Mouse (Mus musculus): ENCODE data around the gene Dglucy. TPM values are rescaled to one million over a fixed set of nuclear protein-coding genes. Genes with fewer than 3 reads are reported as not detected.

Dglucy gene
- polyA plus RNA-seq, 1 experiment from 2014 or later, result 2.6 TPM

GRCm38 (mm10) chr12:100943146-100943545, 164.3 kb downstream of the Dglucy start:
- WGBS, result 58% methylated on average over 4 of the region's 4 CpGs
- H3K27ac ChIP-seq (ENCODE audit: low read length), result no peak overlapping the region
- peaks cover 15% of the 10 kb centered on the region for H3K36me3 ChIP-seq (ENCODE audit: control insufficient read depth, insufficient read depth, low read length)

GRCm38 (mm10) chr12:100944921-100945336, 166.1 kb downstream of the Dglucy start:
- no peak for ATAC-seq (ENCODE audit: insufficient number of reproducible peaks, insufficient read depth, low FRiP score, low read depth)
- Histone ChIP-seq H3K36me3 (ENCODE audit: control insufficient read depth, insufficient read depth, low read length) (peaks cover 15% of the 10 kb centered on the region), H3K27ac (ENCODE audit: low read length) (no peak overlapping the region), H3K27me3 (ENCODE audit: control insufficient read depth, insufficient read depth, low read length) (no peaks in the 10 kb centered on the region), H3K4me1 (ENCODE audit: control insufficient read depth, insufficient read depth, low read length) (no peaks in the 10 kb centered on the region), H3K9me3 (ENCODE audit: control insufficient read depth, low read depth, low read length) (no peaks in the 10 kb centered on the region), H3K9ac (replicated peaks; ENCODE audit: low read depth, low read length) (no peak overlapping the region), H3K4me2 (replicated peaks; ENCODE audit: low read depth, low read length) (no peak overlapping the region), H3K4me3 (ENCODE audit: low read depth, low read length) (no peak overlapping the region)
- WGBS, result 78% methylated on average over 21 of the region's 21 CpGs

More at GRCm38 (mm10) chr12:100943146-100943545, 164.3 kb downstream of the Dglucy start:
- H3K4me3 ChIP-seq (ENCODE audit: low read depth, low read length), result no peak overlapping the region
- no peaks in the 10 kb centered on the region for H3K9me3 ChIP-seq (ENCODE audit: control insufficient read depth, low read depth, low read length)
- no peaks in the 10 kb centered on the region for H3K4me1 ChIP-seq (ENCODE audit: control insufficient read depth, insufficient read depth, low read length)
- ATAC-seq (ENCODE audit: insufficient number of reproducible peaks, insufficient read depth, low FRiP score, low read depth), result no peak
- H3K4me2 ChIP-seq (replicated peaks; ENCODE audit: low read depth, low read length), result no peak overlapping the region
- H3K27me3 ChIP-seq (ENCODE audit: control insufficient read depth, insufficient read depth, low read length), result no peaks in the 10 kb centered on the region
- no peak overlapping the region for H3K9ac ChIP-seq (replicated peaks; ENCODE audit: low read depth, low read length)

GRCm38 (mm10) chr12:100945501-100945900, 166.6 kb downstream of the Dglucy start:
- H3K4me1 ChIP-seq (ENCODE audit: control insufficient read depth, insufficient read depth, low read length), result no peaks in the 10 kb centered on the region
- no peak overlapping the region for H3K9ac ChIP-seq (replicated peaks; ENCODE audit: low read depth, low read length)
- 78% methylated on average over 12 of the region's 12 CpGs for WGBS
- no peaks in the 10 kb centered on the region for H3K27me3 ChIP-seq (ENCODE audit: control insufficient read depth, insufficient read depth, low read length)
- H3K4me3 ChIP-seq (ENCODE audit: low read depth, low read length), result no peak overlapping the region
- no peak overlapping the region for H3K4me2 ChIP-seq (replicated peaks; ENCODE audit: low read depth, low read length)
- H3K27ac ChIP-seq (ENCODE audit: low read length), result no peak overlapping the region
- peaks cover 12% of the 10 kb centered on the region for H3K36me3 ChIP-seq (ENCODE audit: control insufficient read depth, insufficient read depth, low read length)
- ATAC-seq (ENCODE audit: insufficient number of reproducible peaks, insufficient read depth, low FRiP score, low read depth), result peak; percentile 33; the same call in 1 of the 2 replicates
- no peaks in the 10 kb centered on the region for H3K9me3 ChIP-seq (ENCODE audit: control insufficient read depth, low read depth, low read length)

- H3K4me1 ChIP-seq (ENCODE audit: control insufficient read depth, insufficient read depth, low read length), result no peaks in the 10 kb centered on the region
- no peaks in the 10 kb centered on the region for H3K9me3 ChIP-seq (ENCODE audit: control insufficient read depth, low read depth, low read length)
- no peak overlapping the region for H3K9ac ChIP-seq (replicated peaks; ENCODE audit: low read depth, low read length)
- no peak overlapping the region for H3K4me2 ChIP-seq (replicated peaks; ENCODE audit: low read depth, low read length)
- no peak overlapping the region for H3K27ac ChIP-seq (ENCODE audit: low read length)
- no peak overlapping the region for H3K4me3 ChIP-seq (ENCODE audit: low read depth, low read length)
- ATAC-seq (ENCODE audit: insufficient number of reproducible peaks, insufficient read depth, low FRiP score, low read depth), result no peak
- H3K27me3 ChIP-seq (ENCODE audit: control insufficient read depth, insufficient read depth, low read length), result no peaks in the 10 kb centered on the region
- peaks cover 11% of the 10 kb centered on the region for H3K36me3 ChIP-seq (ENCODE audit: control insufficient read depth, insufficient read depth, low read length)
- WGBS, result 80% methylated on average over 12 of the region's 12 CpGs
Measured at GRCm38 (mm10) chr12:100945948-100946347, 167.1 kb downstream of the Dglucy start.

Other genes starting within 250 kb of the Dglucy start
- 4.7 and 5.4 TPM in 2 replicates for gene Rps6ka5, start 52.1 kb upstream of the Dglucy start, polyA plus RNA-seq (2014; fragmentation: Nextera tagmentation; extraction: Ambion mirVana)
- gene Gpr68, start 129.1 kb downstream of the Dglucy start, polyA plus RNA-seq (2014; fragmentation: Nextera tagmentation; extraction: Ambion mirVana), result 0.46 and 0.59 TPM in 2 replicates
- 12.1 and 13.3 TPM in 2 replicates for gene Ccdc88c, start 250.0 kb downstream of the Dglucy start, polyA plus RNA-seq (2014; fragmentation: Nextera tagmentation; extraction: Ambion mirVana)